Mouse (Mus musculus) retina, postnatal 7 days (tissue): Measurements from ENCODE around the gene Dnaic1.
A peak's percentile ranks its signal among the peaks of the same experiment; 100 is the strongest.

ENCODE experiments used
- DNase-seq: peaks from one replicate; pipeline ENCODE4 v3.0.0-alpha.2; 2012; ENCODE audit warnings: low read depth, low spot score

Gene Dnaic1

DNA sequence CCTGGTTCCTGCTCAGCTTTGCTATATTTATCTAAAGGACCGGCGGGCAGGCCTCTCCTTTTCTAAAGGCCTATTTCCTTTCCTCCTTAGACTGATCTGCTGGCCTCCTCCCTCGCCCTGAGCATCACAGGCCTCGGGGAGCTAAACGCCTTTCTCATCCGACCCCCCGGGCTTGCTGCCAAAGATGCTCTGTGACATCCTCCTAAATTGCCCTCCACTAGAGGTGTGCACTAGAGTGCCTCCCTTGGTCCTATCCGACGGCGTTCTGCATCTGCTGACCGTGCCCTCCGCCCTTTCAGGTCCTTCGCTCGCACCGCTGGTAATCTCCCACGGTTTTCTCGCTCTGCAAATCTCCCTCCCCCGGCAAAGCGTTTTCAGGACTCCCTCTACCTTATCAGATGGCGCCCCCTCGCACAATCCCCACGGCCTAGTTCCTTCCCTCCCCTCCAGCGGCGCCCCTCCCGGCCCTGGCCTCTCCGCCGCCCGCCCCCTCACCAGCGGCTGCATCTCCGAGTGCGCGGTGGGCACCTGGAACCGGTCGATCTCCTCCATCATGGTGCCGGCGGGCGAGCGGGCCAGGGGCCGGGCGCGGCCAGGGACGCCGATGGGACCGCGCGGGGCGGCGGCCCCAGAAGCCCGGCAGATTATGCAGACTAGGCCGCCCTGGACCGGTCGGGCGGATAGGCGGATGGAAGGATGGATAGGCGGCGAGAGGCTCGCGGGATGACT is 729 bp upstream of the Dnaic1 start:
- peak; percentile 29 for DNase-seq

DNA sequence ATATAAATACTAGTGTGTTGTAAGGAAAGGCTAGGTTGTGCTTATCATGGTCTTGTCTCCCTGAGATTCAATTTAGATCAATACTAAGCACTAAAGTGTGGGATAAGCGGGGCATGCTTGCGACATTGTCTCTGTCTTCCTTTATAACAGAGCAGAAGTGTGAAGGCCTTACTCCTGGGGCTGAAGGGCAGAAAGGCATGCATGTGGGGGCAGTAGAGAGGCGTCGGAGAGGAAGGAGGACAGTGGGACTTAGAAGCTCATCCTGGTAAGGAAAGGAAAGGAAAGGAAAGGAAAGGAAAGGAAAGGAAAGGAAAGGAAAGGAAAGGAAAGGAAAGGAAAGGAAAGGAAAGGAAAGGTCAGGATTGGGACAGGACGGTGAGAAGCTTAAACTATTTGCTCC is 1.9 kb downstream of the Dnaic1 start:
- DNase-seq, result no peak

DNA sequence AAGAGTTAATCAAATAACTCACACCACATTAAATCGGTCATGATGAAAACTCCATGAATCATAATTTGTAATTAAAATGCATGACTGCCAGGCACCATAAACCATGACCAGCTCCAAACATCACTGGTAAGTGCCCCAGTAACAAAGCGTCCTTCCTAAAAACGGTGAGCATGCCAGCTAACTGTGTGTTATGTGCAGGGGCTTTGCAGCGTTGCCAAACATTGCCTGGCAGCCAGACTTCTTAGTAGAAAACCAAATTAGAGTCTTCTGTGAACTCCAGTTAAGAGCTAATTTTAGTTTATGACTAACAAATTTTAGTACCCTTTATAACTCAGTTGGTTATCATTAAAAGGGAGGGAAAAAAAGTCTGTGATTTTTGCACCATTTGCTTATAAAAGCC is 3.9 kb downstream of the Dnaic1 start:
- DNase-seq, result no peak

DNA sequence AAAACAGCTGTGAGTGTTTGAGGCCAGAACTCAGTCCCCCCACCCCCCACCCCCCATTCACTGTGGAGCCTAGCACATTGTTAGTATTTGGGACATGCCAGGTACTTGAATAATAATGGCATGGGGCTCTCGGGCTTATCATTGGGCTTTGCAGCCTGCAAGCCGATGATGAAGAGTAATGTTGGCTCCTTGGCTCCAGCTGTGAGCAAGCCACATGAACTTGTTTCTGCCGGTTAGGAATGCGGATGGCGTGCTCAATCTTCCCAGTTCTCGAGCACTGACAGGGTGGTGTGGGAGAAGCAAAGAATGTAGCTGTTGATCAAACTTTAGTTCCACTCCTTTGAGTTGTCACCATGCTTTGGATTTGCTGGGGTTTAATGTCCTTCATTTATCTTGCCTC is 6.3 kb downstream of the Dnaic1 start:
- no peak for DNase-seq

DNA sequence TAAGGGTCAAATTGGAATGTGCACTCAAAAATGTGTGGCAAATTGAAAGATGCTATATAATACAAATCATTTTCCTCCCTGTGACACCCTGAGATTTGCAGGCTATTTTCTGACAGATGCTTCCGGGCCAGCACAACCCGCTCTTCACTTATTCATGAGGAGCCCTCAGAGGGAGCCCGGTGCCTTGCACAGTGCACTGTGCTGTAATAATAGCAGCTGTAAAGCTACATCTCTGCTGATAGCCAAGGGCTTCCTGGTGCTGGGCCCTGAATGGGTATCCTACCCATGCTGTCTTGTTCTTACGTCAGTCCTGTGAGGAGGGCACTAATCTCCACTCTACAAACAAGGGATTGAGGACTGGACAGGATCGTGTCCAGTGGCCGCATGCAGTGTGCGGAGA is 13.8 kb downstream of the Dnaic1 start:
- DNase-seq, result no peak

DNA sequence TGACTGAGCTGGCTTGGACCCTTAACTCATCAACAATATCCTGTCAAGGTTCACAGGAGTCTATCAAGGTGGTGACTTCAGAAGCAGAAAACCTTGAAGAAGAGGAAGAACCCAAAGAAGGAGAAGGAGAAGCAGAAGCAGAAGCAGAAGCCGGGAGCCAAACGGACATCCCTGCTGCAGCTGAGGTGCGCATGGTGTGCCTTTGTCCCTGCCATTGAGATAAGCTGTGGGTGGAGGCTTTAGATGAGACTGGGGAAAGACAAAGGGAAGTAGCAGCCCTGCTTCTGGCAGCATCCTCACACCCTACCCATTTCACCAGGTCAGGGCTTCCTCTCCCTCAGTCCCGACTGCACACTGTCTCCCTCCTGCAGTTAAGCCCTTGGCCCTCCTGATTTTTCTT is 33.2 kb downstream of the Dnaic1 start:
- DNase-seq, result no peak

DNA sequence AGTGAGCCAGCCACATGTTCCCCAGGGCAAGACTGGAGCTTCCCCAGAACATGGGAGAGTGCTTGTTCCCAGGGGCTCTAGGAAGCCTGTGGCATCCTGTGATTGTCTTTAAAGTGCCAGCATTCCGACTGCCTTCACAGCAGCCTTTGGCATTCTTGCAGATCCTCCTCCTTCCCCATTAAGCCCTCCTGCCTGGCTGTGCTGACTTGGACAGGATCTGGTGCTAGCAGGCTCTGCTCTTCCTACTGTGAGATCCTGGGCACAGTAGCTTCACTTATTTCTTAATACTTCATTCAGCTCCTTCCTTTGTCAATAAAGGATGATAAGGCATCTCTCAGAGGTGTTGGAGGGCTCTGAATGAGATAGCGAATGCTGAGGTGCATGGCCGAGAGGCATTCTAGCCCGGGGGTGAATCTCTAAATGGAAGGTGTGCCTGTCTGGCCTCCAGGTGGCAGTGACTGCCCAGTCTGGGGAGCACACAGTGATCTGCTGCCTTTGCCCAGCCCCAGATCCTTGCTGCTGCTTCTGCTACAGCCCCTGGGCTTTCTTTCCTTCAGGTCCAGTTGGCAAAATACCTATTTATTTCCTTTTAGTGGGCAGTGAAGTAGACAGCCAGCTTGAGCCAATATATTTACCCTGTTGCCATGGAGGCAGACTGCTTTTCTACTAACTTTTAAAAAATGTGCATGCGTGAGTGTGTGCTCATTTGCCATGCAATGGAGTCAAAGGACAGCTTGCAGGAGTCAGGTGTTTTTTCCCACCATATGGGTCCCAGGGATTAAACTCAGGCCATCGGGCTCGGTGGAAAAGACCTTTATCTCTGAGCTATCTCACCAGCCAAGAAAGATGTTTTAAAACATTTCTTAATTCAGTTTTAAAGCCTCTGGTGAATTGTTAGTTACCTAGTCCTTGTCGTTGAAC is 35.2 kb downstream of the Dnaic1 start:
- DNase-seq, result peak; percentile 37

DNA sequence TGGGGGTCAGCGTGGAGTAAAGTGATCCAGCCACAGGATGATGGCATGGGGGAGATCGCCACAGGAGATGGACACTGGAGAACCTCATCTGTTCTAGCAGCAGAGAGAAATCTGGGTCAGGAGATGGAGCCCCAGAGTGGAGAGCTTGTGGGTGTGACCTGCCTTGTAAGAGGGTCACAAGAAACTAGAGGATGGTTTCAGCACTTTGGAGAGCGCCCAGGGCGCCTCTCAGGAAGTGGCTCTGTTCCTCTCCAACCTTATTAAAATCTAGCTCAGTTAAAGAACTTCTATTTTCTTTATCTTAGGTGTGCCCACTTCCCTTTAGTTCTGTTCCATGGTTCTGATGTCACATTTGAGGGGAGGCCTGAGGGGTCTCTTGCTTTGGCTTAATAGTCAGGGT is 37.2 kb downstream of the Dnaic1 start:
- DNase-seq, result no peak

DNA sequence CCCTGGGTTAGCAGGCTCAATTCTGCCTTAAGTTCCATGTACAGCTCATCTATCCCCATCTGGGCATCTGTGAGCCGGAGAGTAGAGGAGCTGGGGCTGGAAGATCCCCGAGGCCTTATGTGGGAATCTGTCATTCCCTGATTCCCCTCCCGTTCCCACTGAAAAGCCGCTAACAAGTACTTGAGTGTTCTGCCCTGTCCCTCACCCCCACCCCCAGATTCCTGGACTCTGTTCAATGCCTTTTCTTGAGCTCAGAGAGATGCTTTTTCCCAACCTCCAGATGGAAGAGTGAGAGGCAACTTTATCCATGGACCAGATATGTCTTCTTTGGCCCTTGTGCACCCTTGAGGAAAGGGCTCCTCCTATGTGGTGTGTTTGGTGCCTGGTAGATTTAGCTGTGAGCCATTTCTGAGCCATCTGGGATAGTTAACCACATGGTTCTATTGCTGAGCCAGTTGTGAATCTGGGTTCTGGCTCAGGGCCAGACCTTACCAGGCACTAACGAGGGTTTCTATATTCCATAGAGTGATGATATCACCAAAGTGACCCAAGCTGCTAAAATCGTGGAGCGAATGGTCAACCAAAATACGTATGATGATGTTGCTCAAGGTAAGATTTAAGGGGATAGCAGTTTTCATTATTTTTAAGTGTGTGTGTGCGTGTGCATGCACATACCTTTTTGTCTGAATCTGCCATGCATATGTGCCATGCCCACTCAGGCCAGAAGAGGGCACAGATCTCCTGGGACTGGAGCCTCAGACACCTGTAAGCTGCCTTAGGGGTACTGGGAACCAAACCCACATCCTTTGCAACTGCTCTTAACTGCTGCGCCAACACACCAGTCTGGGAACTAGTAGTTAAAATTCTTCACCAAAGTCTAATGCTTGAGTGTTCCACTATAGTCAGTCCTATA is 40.4 kb downstream of the Dnaic1 start:
- no peak for DNase-seq

DNA sequence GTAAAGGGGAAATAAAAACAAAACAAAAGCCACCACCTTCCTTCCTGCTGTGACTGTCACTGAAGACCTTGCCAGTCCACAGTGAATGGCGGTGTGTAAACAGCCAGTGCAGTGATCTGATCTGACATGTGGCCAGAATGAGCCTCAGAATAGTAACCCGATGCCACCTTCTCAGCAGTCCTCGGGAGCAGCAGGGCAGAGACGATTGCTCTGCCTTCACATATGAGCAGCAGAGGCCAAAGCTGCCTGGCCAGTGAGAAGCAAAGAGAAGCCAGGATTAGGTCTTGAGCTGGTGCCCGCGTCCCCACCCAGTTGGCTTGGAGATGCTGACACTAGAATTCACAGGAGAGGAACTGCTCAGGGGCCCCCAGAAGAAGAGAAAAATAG is 41.0 kb downstream of the Dnaic1 start:
- DNase-seq, result no peak

DNA sequence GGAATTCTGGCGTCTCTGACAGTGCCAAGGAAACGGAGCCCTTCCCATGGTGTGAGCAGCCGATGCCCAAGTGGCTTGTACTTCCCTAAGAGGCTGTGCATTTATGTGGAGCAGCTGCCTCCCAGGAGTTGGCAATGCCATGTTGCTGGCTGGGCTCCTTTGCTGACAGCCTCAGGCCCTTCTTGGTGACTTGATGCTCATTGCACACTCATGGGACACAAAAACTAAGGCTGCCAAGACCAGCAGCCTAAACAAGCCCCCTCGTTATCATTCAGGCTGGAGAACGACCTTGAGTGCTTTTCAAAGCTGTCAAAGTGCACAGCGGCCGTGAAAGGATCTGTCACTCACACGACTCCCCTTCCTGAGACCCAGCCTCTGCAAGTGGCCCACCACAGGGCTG is 42.6 kb downstream of the Dnaic1 start:
- no peak for DNase-seq

DNA sequence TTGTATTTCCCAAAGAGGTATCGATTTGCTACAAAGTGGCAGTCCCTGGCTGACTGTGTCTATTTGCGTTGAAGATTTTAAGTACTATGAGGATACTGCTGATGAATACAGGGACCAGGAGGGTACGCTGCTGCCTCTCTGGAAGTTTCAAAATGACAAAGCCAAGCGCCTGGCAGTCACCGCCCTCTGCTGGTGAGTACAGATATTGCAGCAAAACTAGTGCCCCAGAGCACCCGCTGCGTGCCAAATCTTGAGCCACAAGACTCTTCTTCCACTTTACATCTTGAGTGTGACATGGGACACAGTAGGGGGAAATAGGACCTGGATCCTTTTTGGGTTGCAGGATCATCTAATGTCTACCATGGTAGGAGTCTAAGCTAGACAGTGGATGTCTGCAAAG is 44.6 kb downstream of the Dnaic1 start:
- peak; percentile 67 for DNase-seq

DNA sequence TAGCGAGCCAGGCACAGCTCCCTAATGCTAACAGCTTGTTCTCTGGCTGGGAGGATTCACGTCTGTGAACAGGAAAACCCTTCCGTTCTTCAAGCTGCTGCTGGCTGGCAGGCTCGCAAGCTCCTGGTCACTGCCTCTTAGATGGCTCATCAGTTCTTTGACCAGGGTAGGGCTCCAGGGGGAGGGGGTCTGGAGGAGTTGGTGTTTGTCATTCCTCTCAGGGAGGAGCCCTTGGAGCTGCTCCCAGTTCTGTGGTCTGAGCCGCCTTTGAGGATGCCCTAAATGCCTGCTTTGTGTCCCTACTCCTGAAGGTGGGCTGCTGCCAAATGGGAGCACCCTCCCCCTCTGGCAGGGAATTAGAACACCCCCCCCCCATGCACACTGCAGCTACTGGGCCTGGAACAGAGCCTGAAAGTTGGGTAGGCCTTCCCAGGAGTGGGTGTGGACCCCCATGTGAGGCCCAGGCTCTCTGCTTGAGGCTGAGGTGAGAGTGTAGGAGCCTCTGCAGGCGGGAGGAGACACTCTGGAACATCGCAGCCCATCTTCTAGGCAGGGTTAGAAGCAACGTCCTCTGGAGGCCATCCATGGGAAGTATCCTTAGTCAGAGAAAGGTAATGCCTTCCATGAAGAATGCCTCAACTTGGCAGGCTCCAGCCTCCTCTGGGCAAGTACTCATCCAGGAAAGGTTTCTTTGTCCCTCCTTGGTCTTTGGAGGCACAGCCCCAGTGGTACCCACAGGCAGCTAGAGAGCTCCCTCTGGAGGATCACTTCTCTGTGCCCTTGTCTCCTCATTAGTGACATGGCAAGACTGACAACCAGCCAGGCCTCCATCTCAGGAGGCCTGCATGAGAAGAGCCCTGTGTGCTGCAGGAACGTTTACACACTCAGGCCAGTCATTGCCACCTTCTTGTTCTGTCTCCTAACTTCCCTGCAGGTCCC is 46.4 kb downstream of the Dnaic1 start:
- DNase-seq, result no peak

DNA sequence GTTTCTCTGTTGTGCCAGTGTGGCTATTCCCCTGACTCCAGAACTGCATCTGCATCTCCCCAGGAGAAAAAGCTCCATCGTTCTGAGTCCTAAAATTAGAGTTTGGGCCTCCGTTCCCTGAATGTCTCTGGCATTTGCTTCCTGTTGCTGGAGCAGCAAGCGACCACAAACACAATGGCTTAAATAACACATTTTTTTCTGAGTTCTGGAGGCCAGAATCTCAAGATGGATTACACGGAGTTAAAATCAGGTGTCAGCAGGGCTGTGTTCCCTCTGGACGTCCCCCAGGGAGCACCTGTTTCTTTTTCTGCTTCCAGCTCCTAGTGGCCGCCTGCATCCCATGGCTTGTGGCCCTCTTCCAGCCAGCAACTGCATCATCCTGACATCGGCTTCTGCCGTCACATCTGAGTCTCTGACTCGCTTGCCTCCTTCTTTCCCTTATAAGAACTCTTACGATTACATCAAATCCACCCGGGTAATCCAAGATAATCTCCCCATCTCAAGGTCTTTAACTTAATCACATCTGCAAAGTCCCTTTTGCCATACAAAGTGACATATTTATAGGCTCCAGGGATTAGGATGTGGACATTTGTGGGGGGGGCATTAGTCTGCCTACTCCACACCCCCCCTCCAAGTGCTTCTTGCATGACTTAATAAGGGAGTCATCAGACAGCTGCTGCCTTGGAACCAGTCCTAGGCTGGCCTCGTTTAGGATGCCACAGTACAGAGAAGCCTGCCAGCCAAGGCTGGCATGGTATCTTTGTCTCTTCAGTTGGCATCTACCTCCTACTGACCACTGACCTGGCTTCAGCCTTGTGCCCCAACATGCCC is 49.6 kb downstream of the Dnaic1 start:
- peak; percentile 65 for DNase-seq

DNA sequence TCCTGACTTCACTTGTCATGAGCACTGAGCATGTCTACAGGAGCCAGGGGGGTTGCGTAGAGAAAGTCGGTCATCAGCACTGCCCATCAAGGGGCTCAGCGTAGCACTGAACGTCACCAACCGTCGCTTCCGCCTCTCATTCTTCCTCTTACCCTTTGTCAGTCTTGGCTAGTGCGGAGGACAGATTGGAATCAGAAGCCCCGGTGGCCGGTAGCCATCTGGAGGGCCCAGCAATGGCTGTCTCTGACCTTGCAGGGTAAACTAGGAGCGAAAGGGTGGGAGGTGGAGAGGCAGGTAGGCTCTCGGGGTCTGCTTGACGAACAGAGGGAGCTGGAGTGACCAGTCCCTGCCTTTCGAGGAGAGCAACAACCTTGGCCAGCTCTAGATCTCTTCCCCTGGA is 52.5 kb downstream of the Dnaic1 start:
- no peak for DNase-seq

DNA sequence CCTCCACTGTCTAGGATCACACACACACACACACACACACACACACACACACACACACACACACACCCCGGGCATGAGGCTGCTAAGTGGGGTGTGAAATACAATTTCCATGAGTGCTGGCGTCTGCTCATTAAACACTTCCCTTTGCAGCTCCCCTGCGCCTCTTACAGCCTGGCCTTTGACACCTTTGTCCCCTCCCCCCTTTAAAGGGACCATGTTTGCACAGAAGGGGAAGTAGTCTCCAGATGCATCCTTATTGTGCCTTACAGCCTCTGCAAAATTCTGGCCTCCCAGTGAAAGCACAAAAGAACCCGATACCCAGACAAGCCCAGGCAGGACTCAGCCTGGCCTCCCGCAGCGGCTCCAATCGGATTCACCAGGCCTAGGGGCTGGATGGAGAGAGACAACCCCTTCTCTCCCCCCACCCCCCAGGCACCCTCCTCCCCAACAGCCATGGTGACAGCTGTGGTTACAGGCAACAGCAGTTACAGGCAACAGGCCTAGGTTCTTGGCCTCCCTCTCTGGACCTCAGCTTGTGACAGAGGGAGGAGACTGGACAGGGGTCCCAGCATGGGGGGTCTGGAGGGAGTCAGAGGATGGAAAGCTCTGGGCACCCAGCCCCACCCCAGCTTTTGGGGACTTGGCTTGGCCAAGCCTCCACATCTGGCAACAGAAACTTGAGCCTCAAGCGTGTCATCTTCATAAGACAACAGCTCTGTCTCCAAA is 58.8 kb downstream of the Dnaic1 start:
- no peak for DNase-seq

DNA sequence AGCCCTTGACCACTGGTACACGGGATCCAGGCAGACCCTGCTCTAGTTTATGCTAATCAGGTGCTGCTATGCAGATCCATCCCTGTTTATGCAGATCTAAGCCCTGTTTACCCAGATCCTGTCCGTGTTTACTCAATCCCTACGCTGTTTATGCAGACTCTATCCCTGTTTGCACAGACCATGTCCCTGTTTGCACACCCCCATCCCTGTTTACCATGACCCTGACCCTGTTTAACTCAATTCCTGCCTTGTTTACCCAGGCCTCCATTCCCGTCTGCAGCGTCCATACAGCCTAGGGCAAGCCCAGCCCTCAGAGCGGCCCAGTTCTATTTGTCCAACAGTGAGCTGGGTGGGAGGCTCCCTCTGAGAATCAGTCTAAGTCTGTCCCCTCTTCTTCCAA is 60.6 kb downstream of the Dnaic1 start:
- no peak for DNase-seq

DNA sequence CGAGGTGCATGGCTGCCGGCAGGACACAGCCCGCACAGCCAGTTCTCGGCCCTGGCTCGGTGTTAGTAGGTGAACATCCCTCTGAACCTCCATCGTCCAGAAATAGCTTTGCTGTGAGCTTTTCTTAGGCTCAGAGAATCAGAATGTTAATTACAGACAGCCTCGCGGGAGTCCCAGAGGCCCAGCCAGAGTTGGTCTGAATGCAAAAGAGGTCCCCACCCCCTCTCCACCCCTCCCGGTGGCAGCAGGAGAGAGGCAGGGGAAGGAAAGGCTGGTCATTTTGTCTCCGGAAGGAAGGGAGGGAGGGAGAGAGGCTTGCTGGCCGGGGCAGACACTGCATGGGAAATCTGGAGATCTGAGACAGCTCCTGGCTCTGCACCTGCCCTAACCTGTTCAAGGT is 61.8 kb downstream of the Dnaic1 start:
- DNase-seq, result no peak

DNA sequence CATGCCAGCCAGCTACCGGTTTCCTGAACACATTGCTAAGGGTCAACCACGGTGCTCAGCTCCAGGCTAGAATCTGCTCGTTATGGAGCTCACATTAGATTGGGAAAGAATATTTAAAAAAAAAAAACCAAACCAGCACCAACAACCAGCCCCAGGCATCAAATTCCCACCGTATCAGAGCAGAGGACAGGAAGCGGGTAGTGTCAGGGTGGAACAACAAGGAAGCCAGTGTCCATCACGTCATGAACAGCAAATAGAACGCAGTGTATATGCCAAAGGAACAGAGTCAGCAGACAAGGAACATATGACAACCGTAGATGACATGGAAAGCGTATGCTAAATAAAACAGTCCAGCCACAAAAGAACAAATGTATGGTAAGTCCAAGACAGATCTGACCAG is 63.4 kb downstream of the Dnaic1 start:
- no peak for DNase-seq
